Mouse (Mus musculus): ENCODE results near the gene Ikzf4. TPM values are rescaled to one million over a fixed set of nuclear protein-coding genes. Genes with fewer than 3 reads are reported as not detected.

Ikzf4 gene
- total RNA-seq (2021), result 10 to 100 TPM; 15.4 to 15.9 TPM
- long read RNA-seq, experiment 1, full-length matches to known transcripts, result 1 of 2 reads
- long read RNA-seq, experiment 1, partial matches to known transcripts, result 0 of 2 reads
- long read RNA-seq, experiment 1, other reads (novel, unspliced or antisense), result 1 of 2 reads
- long read RNA-seq, experiment 2, partial matches to known transcripts, result 0 of 3 reads
- long read RNA-seq, experiment 2, other reads (novel, unspliced or antisense), result 3 of 3 reads

DNA sequence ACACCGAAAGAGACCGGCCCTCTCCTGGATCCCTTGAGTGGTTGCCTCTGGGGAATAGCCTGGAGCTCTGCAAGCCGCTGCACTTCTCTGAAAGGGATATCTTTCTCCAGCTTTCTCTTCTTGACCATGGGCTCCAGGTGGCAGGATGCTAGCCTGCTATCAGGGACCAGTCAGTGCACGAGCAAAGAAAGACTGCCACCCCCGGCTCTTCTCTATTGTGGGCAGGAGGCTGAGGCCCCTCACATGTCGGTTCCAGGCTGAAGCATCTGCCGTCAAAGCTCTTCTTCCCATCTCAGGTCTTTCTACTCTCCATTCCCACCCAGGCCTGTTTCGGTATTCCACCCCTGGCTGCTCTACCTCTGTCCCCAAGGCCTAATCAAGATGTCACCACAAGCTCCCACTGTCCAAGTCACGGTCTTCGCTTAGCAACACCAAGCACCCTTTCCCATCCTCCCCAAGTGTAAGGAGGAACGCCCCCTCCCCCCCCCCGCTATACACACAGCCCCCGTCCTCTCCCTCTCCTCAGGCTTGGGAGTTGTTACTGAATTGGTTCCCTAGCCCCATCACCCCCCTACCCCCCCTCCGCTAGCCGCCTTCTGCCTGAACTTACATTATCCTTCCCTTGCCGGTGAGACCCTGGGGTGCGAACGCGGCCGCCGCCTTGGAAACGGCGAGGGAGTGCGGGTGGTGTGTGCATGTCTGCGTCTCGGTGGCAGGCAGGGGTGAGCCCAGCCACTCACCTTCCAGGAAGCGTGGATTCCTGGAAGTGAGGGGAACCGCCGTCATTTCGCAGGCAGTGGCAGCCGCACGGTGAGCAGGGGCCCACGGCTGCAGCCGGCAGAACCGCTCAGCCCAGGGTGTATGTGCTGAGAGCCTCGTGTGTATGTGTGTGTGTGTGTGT, at the start of gene Ikzf4:
Ikzf4 (minus strand) TSS at position 881 of the 901 bp plus-strand sequence.
- DNase-seq (ENCODE audit: low spot score in 2 of 2), result peak; percentile 52 to 59
- intact Hi-C loops (cut with DNase I), result no loop called here

DNA sequence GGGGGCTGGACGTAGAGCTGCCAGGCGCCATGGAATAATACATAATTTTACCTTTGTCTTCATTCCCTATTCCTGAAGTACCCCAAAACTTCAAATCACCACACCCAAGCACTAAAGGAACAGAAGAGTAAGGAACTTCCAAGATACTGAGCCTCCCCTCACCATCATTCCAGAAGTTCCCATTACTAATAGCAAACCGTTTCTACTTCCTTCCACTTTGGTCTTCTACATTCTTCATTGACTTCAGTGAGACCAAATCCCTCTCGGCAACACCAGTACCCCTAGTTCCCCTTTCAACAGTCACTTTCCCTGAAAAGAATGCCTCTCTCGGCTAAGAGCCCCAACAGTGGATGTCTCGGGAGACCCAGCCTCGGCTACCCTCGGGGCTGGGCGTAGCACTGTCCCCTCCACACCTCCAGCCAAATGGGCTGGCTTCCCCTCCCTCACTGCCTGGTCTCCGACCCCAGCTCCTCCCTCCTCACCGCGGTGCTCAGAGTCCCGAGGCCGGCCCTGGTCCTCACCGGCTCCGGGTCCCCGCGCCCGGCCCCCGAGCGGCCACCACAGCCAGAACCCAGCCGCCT, 49.7 kb upstream of the Ikzf4 start:
- intact Hi-C loops (cut with DNase I), result loop anchor here (5.0 kb wide), 1 partner anchor 52 kb away; the partner anchor contains the start of gene Pym1
- DNase-seq (ENCODE audit: low spot score in 2 of 2), result no peak

- peak in 1 of 2 experiments; percentile 34 for DNase-seq (ENCODE audit: low spot score in 2 of 2)
- intact Hi-C loops (cut with DNase I), result loop anchor here (5.0 kb wide), 1 partner anchor 107 kb away; the partner anchor contains the start of gene Pa2g4
Measured at GRCm38 (mm10) chr10:128674469-128675008, 28.7 kb upstream of the Ikzf4 start.

DNA sequence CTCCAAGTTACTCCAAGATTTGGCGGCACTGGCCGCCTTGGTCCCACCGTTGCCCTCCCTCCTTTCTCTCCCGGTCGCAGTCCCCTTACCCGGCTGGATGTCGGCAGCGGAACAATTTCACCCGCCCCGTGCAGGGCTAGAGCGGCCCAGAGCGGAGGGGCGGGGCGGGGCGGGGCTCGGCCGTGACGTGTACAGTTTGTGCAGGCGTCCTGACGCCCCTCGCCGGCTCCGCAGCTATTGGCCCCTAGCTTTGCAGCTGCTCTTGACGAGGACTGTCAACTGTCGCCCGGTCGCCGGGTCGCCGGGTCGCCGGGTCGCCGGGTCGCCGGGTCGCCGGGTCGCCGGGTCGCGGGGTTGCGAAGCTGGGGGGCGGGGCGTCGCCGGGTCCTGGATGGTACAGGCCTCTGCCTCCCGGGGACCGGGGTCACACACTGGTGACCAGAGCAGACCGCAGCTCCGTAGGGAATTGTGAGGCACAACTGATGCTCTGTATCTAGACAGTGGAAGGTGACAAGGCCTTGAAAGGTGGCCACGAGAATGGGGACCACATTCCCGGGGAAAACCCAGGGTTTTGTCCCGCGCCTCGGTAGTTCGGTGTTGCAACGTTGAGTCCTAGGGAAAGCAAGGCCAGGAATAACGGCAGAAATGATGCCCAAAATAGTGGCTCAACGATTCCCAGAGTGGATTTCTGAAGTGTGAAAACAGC, 28.1 kb upstream of the Ikzf4 start, which contains the start of gene Suox:
Suox (minus strand) TSS at position 311 of the 706 bp plus-strand sequence.
- DNase-seq (ENCODE audit: low spot score in 2 of 2), result peak; percentile 65 to 84
- intact Hi-C loops (cut with DNase I), result loop anchor here (2.0 to 5.0 kb wide), 2 partner anchors 47 to 107 kb away; partner anchors contain the start of genes Pa2g4 and Rps26

- intact Hi-C loops (cut with DNase I), result loop anchor here (5.0 kb wide), 1 partner anchor 104 kb away; the partner anchor contains the start of gene Pa2g4
- no peak for DNase-seq (ENCODE audit: low spot score in 2 of 2)
Measured at GRCm38 (mm10) chr10:128671148-128671547, 25.4 kb upstream of the Ikzf4 start.

DNA sequence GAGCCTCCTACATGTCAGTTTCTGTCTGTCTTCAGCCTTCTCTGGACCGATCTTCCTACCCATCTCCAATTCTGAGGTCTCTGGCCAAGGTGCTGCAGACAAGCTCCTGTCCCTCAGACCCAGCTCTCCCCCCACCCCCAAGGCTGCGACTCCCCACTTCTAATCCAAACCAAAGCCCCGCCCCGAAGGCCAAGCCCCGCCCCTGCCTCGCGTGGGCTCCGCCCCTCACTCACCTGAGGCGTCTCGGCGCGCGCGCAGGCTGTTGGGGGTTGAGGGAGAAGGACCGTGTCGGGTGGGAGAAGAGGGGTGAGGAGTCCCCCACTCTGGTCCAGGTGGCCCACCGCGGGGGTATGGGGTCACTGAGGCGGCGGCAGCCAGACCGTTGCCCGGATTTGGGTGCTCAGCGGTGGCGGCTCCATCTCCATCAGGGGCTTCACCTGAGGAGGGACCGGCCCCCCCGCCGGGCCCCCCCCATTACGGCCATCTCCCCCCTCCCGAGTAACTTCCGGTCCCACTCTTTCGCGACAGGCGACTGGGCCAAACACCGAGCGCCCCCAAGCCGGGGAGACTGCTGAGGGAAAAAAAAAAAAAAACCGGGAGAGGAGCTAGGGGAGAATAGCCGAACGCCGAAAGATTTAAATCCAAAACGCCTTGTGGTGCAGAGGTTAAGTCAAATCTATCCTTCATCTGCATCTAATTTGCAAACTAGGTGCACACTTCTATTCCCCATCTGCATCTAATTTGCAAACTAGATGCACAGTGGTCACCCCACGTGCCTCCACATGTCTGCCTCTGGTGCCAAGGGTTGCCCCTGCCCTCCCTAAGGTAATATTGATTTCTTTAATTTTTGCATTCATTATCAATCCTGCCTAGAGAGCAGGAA, 23.2 kb upstream of the Ikzf4 start:
- intact Hi-C loops (cut with DNase I), result no loop called here

DNA sequence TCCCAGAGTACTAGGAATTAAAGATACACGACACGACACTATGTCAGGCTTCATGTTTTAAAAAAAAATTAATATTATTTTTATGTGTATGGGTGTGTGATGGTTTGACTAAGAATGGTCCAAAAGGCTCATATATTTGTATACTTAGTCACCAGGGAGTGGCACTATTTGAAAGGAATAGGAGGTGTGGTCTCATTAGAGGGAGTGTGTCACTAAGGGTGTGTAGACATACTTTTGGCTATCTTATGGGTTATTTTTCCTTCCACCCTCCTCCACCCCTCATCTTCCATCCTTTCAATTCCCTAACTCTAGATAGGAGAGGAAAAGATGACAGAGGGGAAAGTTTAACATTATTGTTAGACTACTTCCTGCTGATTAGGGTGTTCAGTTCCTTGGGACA, 20.0 kb upstream of the Ikzf4 start:
- intact Hi-C loops (cut with DNase I), result no loop called here
- DNase-seq (ENCODE audit: low spot score in 2 of 2), result no peak

More for the DNA sequence above, 23.2 kb upstream of the Ikzf4 start:
- peak; percentile 37 to 71 for DNase-seq (ENCODE audit: low spot score in 2 of 2)

GRCm38 (mm10) chr10:128665307-128665706, 19.5 kb upstream of the Ikzf4 start:
- no peak for DNase-seq (ENCODE audit: low spot score in 2 of 2)
- intact Hi-C loops (cut with DNase I), result no loop called here

- intact Hi-C loops (cut with DNase I), result no loop called here
- no peak for DNase-seq (ENCODE audit: low spot score in 2 of 2)
Measured at GRCm38 (mm10) chr10:128664808-128665207, 19.0 kb upstream of the Ikzf4 start.

DNA sequence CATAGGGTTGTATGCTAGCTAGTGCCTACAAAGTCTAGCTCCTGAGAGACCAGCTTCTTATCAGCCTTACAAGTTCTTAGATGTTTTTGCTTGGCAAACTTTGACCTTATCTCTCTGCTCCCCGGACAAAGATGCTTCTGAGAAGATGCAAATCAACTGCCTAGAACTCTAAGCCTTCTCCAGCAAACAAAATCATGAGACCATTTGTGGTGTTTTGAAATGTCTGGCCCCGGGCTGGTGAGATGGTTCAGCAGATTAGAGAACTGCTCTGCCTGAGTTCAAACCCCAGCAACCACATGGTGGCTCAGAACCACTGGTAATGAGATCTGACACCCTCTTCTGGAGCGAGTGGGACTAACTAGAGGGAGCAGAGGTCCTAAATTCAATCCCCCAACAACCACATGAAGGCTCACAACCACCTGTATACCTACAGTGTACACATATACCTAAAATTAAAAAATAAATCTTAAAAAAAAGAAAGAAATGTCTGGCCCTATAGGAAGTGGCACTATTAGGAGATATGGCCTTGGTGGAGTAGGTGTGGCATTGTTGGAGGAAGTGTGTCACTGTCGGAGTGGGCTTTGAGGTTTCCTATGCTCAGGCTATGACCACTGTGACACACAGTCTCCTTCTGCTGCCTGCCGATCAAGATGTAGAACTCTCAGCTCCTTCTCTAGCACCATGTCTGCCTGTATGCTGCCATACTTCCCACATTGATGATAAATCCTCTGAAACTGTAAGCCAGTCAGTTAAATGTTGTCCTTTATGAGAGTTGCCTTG, 17.8 kb upstream of the Ikzf4 start:
- intact Hi-C loops (cut with DNase I), result no loop called here
- DNase-seq (ENCODE audit: low spot score in 2 of 2), result no peak

GRCm38 (mm10) chr10:128662465-128662864, 16.7 kb upstream of the Ikzf4 start:
- no peak for DNase-seq (ENCODE audit: low spot score in 2 of 2)
- intact Hi-C loops (cut with DNase I), result no loop called here

- intact Hi-C loops (cut with DNase I), result no loop called here
- DNase-seq (ENCODE audit: low spot score in 2 of 2), result no peak
Measured at GRCm38 (mm10) chr10:128659490-128659889, 13.7 kb upstream of the Ikzf4 start.

DNA sequence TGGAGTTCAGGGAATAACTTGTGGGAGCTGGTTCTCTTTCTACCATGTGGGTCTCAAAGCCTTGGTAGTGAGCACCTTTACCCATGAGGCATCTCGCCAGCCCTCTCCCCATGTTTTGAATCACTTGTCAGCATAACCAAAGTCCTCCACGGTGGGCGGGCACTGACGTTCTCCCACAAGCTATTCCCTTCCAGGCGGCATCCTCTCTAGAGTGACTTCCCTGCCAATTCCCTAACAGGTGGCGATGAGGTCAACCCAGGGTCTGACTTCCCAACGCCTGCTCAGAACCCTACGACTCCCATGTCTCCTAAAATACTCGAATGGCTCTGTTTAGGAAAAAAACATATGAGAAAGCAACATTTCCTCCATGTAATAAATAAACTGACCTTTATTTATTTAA, 12.1 kb upstream of the Ikzf4 start:
- intact Hi-C loops (cut with DNase I), result no loop called here
- DNase-seq (ENCODE audit: low spot score in 2 of 2), result no peak

GRCm38 (mm10) chr10:128656731-128657130, 10.9 kb upstream of the Ikzf4 start:
- no peak for DNase-seq (ENCODE audit: low spot score in 2 of 2)
- intact Hi-C loops (cut with DNase I), result no loop called here

GRCm38 (mm10) chr10:128655254-128655653, 9.5 kb upstream of the Ikzf4 start:
- DNase-seq (ENCODE audit: low spot score in 2 of 2), result no peak
- intact Hi-C loops (cut with DNase I), result no loop called here

DNA sequence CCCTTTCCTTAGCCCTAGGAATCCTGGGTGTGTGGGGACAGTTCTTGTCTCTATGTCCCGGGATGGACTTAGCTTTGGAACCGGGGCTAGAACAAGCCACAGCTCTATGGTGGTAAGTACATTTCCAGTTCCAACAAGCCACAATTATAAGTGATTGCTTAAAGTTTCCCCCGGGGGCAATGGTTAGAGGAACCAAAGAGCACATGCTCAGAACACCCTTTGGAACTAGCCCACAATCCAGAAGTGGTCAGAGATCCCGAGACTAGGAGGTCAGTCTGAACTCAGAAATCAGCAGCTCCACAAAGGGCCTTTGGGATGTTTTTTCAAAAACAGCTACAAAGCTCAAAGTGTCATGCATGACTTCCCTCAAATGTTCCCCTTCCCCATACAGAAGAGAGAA, 8.1 kb upstream of the Ikzf4 start:
- intact Hi-C loops (cut with DNase I), result no loop called here
- no peak for DNase-seq (ENCODE audit: low spot score in 2 of 2)
